Mouse (Mus musculus) kidney, adult 9 months (tissue): ENCODE results near the gene Unc5a.

Experiments used
- DNase-seq: peaks from one replicate; pipeline ENCODE4 v3.0.0; 2022

The Unc5a gene

DNA sequence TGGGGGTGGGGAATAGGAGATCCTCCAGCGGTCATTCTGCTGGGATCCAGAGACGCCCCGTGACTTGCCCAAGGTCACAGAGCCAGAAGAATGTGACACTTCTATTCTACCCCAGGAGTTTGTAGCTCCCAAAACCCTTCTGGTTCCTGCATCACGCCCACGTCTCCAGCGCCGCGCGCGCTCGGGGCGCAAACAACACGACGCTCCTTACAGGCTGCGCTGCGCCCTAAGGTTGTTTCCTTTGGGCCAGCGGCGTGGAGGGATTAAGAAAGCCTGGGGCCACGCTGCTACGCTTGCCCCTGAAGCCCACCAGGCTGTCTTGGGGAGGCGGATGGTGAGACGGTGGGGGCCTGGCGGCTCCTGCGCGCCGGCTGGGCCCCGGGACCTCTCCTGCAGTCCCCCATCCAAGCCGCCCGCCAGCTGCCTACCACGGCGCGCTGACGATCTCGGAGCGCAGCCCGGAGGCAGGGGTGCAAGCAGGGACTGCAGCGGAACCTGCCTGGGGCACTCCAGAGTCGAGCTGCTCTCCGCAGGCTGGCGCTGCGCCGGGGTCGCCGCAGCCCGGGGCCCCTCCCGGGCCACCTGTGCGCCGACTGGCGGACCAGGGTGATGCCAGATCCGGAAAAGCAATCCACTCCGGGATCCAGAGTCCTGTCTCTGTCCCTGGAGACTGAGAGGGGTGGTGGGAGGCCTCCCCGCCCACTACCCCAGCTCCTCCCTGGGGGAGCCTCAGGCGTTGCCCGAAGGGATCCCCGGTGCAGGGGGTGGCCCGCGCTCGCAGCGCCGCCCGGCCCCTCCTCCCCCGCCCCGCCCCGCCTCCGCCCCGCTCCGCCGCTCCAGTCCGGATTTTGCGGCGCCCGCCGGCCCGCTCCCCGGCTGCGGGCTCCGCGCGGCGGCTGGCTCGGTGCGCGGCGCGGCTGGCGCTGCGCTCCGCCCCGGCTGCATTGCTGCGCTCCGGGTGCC lies at the start of gene Unc5a:
Gene Unc5a (plus strand): TSS at position 881 of the 963 bp plus-strand sequence.
- no peak for DNase-seq

GRCm38 (mm10) chr13:54912053-54912452 lies 37.2 kb upstream of the Unc5a start:
- DNase-seq, result no peak

- no peak for DNase-seq
These were observed 36.2 kb upstream of the Unc5a start for GRCm38 (mm10) chr13:54912894-54913621.

DNA sequence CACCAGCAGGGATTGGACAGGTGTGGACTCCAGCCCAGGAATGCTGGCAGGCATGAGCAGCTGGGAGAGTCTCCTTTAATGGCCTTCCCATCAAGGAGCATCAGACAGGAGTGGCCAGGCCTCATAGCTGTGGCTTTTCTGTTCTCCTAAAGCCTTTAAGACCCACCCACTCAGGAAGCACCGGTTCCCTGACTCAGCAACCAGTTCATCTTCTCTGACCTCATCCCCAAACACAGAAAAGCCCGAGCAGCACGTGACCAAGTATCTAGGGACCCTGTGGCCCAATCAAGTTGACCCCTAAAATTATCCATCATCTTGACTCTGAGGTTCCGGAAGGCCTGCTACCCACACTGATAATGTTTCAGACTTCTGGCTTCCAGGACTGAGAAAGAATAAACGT lies 32.6 kb upstream of the Unc5a start:
- DNase-seq, result no peak

- DNase-seq, result no peak
These were observed 30.3 kb upstream of the Unc5a start for GRCm38 (mm10) chr13:54918910-54919309.

DNA sequence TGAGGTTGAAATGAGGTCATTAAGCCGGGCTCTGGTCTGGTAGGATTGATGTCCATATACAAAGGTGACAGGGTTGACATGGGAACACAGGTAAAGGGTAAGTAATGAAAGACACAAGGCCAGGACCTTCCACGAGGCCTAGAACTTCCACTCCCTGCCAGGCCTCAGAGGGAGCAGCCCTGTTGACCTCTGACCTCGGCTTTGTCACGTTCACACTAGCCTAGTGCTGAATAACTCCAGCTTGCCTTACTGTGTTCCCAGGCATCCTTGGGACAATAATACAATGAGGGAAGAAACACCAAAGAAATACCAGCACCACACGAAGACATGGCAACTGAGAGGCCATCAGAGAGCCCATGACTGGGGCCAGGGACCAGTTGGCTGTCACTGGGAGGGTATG lies 29.5 kb upstream of the Unc5a start:
- DNase-seq, result no peak

DNA sequence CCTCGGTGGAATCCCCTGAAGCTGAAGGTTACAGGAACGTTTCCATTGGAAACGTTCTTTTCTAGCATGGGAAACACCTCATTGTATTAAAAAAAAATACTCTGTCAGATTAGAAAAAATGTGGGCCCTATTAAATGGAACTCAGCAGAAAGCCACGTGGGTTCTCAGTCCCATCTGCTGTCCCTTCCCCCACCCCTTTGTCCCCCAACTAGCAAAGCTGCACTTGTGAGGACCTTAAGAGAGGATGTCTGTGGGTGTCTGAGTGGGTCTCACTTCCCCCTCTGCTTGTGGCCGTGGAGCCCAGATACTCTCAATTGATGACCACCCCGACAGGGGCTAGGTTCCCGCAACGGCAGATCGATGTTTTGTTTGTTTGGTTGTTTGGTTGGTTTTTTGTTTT lies 27.5 kb upstream of the Unc5a start:
- DNase-seq, result no peak

- no peak for DNase-seq
These were observed 25.5 kb upstream of the Unc5a start for GRCm38 (mm10) chr13:54923705-54924104.

DNA sequence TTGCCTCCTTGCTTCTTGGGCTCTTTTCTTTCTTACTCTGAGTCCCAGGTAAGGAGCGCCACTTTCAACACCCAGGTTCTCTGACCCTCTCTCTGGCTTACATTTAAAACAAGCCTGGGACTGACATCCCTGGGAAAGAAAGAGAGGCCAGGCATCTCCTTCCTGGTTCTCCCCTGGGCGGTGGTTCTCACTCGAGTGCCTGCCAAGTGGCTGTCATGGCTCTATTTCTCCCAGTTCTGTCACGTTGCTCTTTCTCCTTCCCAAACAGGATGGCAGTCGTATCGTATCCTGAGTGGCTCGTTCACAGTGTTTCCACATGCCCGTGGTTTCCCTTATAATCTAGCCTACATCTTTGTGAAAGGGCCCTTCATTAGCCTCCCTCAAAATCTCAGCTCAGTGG lies 23.7 kb upstream of the Unc5a start:
- no peak for DNase-seq

- DNase-seq, result no peak
These were observed 22.6 kb upstream of the Unc5a start for GRCm38 (mm10) chr13:54926654-54927053.

DNA sequence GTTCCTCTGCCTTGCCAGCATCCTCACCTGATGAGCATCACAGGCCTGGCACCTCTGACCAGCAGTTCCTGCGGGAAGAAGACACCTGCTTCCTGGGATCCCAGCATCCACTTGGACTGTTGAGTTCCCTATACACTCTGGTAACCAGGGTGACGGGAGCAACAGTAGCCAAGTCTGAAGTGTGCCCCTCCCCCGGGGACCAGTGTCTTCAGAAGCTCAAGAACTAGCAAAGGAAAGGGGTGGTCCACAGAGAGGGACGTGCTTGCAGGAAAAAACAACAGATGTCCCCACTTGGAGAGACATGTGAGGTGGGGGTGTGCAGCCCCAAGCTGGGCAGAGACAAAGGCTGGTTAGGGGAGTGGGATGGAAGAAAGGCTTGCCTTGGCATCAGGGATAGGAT lies 19.1 kb upstream of the Unc5a start:
- no peak for DNase-seq

- DNase-seq, result no peak
These were observed 14.3 kb upstream of the Unc5a start for GRCm38 (mm10) chr13:54934873-54935272.

- DNase-seq, result no peak
These were observed 13.0 kb upstream of the Unc5a start for GRCm38 (mm10) chr13:54936173-54936572.

DNA sequence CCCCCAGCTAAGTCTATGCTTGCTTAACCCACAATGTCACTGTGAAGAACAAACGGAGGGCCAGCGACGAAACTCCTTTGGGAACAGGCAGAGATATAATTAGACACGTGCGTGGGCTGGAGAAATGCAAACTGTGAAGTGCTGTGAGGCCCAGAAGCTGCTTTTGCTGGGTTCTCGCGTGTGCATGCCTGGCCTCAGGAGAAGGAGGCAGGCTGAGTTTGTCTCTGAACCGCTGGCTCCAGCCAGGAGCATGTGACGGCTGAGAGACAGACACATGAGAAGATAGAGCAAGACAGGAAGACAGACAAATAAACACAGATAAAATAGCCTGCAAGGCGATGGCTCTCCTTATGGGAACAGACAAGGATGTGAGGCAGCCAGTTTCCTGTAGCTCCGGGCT lies 11.3 kb upstream of the Unc5a start:
- no peak for DNase-seq

DNA sequence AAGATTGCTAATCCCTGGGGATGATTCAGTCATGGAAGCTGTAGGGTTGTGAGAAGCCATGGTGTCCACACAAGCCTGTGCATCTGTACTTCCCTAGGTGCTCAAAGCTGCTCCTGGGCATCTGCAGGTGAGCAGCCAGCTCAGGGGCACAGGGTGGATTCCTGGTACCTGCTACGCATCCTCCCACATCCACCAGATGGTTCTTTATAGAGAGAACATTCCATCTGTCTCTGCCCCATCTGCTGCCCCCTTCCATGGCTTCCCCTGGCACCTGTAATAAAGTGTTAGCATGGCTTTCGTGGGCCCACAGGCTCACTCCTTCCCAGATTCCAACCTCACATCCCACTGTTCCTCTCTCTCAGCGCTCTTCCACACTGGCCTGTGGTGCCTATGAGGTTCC lies 10.7 kb upstream of the Unc5a start:
- no peak for DNase-seq

DNA sequence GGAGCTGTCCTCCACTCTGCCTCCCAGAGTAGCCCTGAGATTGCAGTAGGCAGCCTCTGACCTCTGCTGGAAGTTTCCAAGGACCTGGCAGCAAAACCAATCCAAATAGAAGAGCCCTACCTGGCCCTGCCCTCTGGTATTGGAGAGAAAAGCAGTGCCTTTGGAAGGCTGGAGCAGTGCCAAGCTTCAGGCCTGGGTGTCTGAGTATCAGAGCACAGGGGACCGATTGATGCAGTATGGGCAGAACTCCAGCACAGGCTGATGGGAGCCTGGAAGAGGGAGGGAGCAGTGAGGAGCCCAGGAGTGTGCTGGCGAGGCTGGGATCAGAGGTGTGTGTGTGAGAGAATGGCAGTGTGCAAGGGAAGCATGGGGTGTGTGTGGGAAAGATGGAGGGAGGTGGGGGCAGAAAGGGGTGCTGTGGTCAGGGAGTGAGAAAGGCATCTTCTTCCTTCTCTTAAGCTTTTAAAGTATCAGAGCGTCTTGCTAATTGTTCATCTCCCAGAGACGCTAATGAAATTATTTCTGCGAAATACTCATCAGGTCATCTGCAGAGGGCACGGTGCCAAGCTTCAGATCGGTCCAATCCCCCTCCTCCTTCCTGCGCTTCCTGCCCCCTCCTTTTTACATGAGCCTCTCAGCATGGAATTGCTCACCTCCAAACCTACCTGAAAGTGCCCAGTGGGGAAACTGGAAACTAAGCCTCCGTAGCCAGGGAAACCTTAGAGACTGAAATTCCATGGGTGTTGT lies 4.6 kb upstream of the Unc5a start:
- DNase-seq, result no peak

- peak; percentile 54 for DNase-seq
These were observed 3.9 kb upstream of the Unc5a start for GRCm38 (mm10) chr13:54945332-54945731.

GRCm38 (mm10) chr13:54946406-54946805 lies 2.8 kb upstream of the Unc5a start:
- no peak for DNase-seq

GRCm38 (mm10) chr13:54949592-54949991 lies 381 bp downstream of the Unc5a start:
- DNase-seq, result no peak

DNA sequence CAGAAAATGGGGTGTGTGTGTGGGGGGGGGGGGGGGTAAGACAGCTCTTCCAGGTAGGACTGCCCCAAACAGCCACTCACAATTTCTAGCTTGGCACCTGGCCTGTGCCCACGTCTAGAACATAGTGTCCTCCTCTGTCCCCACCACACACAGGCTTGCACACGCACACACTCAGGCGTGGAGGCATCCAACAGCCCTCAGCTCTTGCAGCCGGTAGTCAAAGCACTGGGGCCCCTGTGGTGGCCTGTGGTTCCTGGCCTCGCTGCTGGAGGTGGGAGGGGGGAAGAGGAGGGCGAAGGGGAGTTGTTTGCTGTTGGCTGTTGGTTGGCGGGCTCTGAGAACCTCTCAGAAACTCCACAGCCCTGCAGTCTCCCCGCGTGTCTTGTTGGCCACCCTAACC lies 920 bp downstream of the Unc5a start:
- no peak for DNase-seq

DNA sequence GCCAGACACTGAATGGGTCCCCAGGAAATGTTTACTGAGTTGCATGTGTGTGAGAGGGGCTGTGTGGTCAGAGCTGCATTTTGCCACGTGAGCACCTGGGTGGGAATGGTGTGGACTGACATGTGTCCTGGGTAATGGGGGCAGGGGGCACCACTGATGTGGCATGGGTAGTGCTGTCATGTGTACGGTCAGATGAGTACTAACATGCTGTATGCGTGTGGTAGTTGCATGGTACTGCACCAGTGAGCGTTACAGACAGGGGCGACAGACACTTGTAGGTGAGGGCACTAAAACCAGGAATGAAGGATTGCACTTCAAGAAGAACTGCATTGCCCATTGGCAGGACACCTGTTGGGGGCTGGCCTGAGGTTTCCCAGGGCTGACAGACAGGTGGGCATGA lies 2.0 kb downstream of the Unc5a start:
- no peak for DNase-seq

DNA sequence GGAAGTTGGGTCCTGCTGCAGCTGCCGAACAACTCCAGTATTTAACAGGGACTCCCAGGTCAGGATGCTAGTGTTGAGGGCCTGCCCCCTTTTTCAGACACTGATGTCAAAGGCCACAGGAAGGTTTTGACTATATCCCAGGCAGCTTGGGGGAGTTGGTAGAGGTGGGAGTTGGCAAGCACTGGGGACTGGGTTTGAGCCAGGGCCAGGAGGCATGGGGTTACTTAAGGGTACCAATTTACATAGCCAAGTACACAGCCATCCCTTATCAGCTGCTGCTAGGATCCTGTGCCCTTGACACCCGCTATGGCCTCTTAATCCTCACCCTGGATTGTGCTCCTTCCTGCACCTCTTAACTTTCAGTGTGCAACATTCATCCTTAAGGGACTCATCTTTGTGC lies 5.5 kb downstream of the Unc5a start:
- no peak for DNase-seq

GRCm38 (mm10) chr13:54955695-54956471 lies 6.7 kb downstream of the Unc5a start:
- no peak for DNase-seq
